Mouse (Mus musculus): Measurements from ENCODE around the gene Zfp638. TPM values are rescaled to one million over a fixed set of nuclear protein-coding genes. Genes with fewer than 3 reads are reported as not detected.

The Zfp638 gene
- polyA plus RNA-seq, 1 experiment from 2014 or later: 95.6 TPM

DNA sequence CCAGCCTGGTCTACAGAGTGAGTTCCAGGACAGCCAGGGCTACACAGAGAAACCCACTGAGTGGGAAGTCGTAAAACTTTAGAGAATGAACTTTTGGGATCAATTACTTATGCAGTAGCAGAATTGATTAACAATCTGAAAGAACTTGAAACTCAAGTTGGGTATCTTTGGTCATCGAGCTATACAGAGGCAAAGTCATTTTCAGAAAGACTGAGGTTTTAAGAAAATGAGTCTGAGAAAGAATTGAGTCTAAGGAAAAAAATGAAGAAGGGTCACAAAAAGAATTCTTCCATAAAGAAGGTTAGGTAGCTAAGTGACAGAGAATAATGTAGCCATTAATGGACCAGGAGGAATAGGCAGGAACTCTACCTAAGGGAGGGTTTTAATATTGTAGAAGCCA is 24.8 kb downstream of the Zfp638 start:
- H3K4me3 ChIP-seq: no peak overlapping the region
- H3K4me1 ChIP-seq: no peaks in the 10 kb centered on the region
- 81% methylated on average over 2 of the region's 2 CpGs for WGBS
- no peaks in the 10 kb centered on the region for H3K36me3 ChIP-seq (ENCODE audit: poor library complexity, severe bottlenecking)
- no peak overlapping the region for H3K4me2 ChIP-seq
- no peak overlapping the region for H3K27ac ChIP-seq
- no peaks in the 10 kb centered on the region for H3K9me3 ChIP-seq (replicated peaks)
- no peak for ATAC-seq
- no peaks in the 10 kb centered on the region for H3K27me3 ChIP-seq
- no peak overlapping the region for H3K9ac ChIP-seq

DNA sequence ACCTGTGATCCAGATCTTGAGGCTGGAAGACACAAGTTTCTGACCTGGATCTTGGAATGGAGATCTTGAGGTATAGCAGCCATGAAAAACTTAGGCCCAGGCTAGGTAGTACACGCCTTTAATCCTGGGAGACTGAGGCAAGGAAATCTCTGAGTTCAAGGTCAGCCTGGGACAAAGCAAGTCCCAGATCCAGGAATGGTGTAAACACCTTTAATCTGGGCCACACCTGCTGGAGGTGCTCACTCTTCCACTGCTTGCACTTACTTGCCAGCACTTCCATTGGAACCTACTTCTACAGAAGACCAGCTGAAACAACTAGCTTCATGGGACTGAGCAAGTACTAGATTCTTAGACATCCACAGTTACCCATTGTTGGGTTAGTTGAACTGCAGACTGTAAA is 26.2 kb downstream of the Zfp638 start:
- no peak for ATAC-seq
- whole genome bisulfite sequencing: 83% methylated on average over 1 of the region's 1 CpGs

DNA sequence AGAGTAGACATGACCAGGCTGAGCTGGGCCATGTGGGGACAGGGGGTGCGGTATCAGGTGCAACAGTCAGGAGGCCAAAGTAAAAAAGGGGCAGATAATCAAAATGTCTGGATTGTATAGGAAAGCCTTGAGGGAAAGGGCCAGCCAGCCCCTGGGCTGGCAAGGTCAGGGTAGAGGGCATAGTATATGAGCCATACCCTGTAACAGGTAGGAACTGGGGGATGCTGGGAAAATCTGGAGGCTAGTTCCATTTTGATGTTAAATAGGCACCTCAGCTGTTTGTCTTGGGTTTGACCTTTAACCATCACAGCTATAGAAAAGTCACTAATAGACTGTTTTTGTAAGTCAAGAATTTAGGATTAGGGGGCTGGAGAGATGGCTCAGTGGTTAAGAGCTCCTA is 26.7 kb downstream of the Zfp638 start:
- ATAC-seq: no peak
- 88% methylated on average over 1 of the region's 1 CpGs for WGBS
- Histone ChIP-seq H3K4me2 (no peak overlapping the region), H3K36me3 (ENCODE audit: poor library complexity, severe bottlenecking) (no peaks in the 10 kb centered on the region), H3K27me3 (no peaks in the 10 kb centered on the region), H3K9me3 (replicated peaks) (no peaks in the 10 kb centered on the region), H3K9ac (no peak overlapping the region), H3K4me1 (no peaks in the 10 kb centered on the region), H3K4me3 (no peak overlapping the region), H3K27ac (no peak overlapping the region)

More for the DNA sequence above, 26.2 kb downstream of the Zfp638 start:
- Histone ChIP-seq H3K4me3 (no peak overlapping the region), H3K27ac (no peak overlapping the region), H3K4me1 (no peaks in the 10 kb centered on the region), H3K4me2 (no peak overlapping the region), H3K9me3 (replicated peaks) (no peaks in the 10 kb centered on the region), H3K27me3 (no peaks in the 10 kb centered on the region), H3K9ac (no peak overlapping the region), H3K36me3 (ENCODE audit: poor library complexity, severe bottlenecking) (no peaks in the 10 kb centered on the region)

DNA sequence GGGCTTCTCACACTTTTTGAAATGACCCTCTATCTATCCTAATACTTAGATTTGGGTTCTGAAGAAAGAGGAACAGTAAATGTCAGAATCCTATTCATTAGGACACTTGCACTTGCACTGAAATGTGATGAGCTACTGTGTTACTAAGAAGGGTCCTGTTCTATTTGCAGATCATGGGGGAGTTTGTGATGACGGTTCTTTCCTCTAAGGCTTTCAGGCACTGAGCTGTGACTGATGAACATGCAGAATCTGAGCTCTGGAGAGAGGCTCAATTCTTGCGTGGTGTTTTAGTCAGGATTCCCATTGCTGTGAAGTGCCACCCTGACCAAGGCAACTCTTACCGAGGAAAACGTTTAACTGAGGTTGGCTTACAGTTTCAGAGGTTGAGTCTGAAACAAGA is 32.2 kb downstream of the Zfp638 start:
- Histone ChIP-seq H3K9me3 (replicated peaks) (no peaks in the 10 kb centered on the region), H3K4me2 (no peak overlapping the region), H3K4me1 (no peaks in the 10 kb centered on the region), H3K27ac (no peak overlapping the region), H3K4me3 (no peak overlapping the region), H3K27me3 (no peaks in the 10 kb centered on the region), H3K9ac (no peak overlapping the region), H3K36me3 (ENCODE audit: poor library complexity, severe bottlenecking) (no peaks in the 10 kb centered on the region)
- ATAC-seq: no peak
- WGBS: 78% methylated on average over 4 of the region's 4 CpGs

DNA sequence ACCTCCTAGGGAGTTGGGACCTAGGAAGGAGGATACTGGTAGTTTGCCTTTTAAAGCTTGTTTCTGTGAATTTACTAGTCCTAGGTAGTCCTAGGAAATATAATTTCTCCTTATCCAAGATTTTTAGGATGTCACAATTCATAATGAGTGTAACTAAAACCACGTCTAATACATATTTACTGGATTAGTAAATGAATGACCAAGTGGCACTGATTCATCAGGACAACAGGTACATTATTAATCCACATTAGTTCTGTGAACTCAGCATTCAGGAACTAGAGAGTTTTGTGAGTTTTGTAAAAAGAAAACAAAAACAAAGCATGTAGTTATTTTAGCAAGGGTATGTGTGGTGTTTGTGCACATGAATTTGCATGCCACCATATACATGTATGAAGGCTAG is 38.4 kb downstream of the Zfp638 start:
- Histone ChIP-seq H3K27me3 (no peaks in the 10 kb centered on the region), H3K9ac (no peak overlapping the region), H3K4me2 (no peak overlapping the region), H3K27ac (no peak overlapping the region), H3K4me3 (no peak overlapping the region), H3K9me3 (replicated peaks) (no peaks in the 10 kb centered on the region), H3K36me3 (ENCODE audit: poor library complexity, severe bottlenecking) (no peaks in the 10 kb centered on the region), H3K4me1 (no peaks in the 10 kb centered on the region)
- 76% methylated on average over 1 of the region's 1 CpGs for WGBS
- ATAC-seq: no peak

DNA sequence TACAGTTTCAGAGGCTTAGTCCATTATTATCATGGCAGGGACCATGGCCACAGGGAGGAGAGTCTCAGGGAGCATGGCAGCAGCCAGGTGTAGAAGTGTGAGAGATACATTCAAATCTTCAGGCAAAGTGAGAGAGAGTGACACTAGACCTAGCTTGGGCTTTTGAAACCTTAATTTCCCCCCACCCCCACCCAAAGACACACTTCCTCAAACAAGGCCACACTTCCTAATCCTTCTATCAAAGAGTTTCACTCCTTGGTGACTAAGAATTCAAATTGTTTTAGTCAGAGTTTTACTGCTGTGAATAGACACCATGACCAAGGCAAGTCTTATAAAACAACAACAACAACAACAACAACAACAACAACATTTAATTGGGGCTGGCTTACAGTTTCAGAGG is 39.8 kb downstream of the Zfp638 start:
- no peaks in the 10 kb centered on the region for H3K4me1 ChIP-seq
- no peak overlapping the region for H3K4me3 ChIP-seq
- no peaks in the 10 kb centered on the region for H3K27me3 ChIP-seq
- H3K36me3 ChIP-seq (ENCODE audit: poor library complexity, severe bottlenecking): no peaks in the 10 kb centered on the region
- no peak overlapping the region for H3K4me2 ChIP-seq
- ATAC-seq: no peak
- no peak overlapping the region for H3K9ac ChIP-seq
- H3K9me3 ChIP-seq (replicated peaks): no peaks in the 10 kb centered on the region
- H3K27ac ChIP-seq: no peak overlapping the region

DNA sequence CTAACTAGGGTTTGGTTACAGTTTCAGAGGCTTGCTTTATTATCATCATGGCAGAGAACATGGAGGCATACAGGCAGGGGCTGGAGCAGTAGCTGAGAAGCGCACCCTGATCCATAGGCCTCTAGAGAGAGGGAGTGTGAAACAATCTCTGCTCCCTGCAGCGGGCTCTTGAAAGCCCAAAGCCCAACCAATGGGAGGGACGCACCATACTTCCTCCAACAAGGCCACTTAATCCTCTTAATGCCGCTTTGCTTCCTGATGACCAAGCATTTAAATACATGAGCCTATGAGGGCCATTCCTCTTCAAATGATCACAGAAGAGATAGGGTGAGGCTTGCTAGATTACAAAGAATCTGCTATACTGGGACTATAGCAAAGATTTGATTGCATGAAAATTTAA is 41.5 kb downstream of the Zfp638 start:
- Histone ChIP-seq H3K9me3 (replicated peaks) (no peaks in the 10 kb centered on the region), H3K36me3 (ENCODE audit: poor library complexity, severe bottlenecking) (no peaks in the 10 kb centered on the region), H3K4me2 (no peak overlapping the region), H3K27ac (no peak overlapping the region), H3K4me1 (no peaks in the 10 kb centered on the region), H3K9ac (no peak overlapping the region), H3K27me3 (no peaks in the 10 kb centered on the region), H3K4me3 (no peak overlapping the region)
- WGBS: 2% methylated on average over 4 of the region's 4 CpGs
- no peak for ATAC-seq

DNA sequence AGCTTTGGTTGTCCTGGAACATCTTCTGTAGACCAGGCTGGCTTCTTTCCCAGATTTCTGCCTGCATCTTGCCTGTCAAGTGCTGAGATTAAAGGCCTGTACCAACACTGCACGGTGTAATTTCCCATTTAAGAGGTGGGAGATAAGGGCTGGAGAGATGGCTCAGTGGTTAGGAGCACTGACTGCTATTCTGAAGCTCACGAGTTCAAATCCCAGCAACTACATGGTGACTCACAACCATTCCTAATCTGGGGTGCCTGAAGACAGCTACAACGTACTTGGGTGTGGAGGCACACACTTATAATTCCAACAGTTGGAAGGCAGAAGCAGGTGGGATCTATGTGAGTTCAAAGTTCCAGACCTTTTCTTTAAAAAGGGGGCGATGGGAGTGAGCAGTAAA is 46.8 kb downstream of the Zfp638 start:
- peak overlapping the region; percentile 98 for H3K4me3 ChIP-seq
- no peaks in the 10 kb centered on the region for H3K27me3 ChIP-seq
- no peaks in the 10 kb centered on the region for H3K9me3 ChIP-seq (replicated peaks)
- no peaks in the 10 kb centered on the region for H3K4me1 ChIP-seq
- ATAC-seq: peak; percentile 46; the same call in 1 of the 2 replicates
- no peak overlapping the region for H3K27ac ChIP-seq
- WGBS: 46% methylated on average over 4 of the region's 4 CpGs
- H3K36me3 ChIP-seq (ENCODE audit: poor library complexity, severe bottlenecking): no peaks in the 10 kb centered on the region
- H3K4me2 ChIP-seq: peak overlapping the region; percentile 30
- no peak overlapping the region for H3K9ac ChIP-seq

DNA sequence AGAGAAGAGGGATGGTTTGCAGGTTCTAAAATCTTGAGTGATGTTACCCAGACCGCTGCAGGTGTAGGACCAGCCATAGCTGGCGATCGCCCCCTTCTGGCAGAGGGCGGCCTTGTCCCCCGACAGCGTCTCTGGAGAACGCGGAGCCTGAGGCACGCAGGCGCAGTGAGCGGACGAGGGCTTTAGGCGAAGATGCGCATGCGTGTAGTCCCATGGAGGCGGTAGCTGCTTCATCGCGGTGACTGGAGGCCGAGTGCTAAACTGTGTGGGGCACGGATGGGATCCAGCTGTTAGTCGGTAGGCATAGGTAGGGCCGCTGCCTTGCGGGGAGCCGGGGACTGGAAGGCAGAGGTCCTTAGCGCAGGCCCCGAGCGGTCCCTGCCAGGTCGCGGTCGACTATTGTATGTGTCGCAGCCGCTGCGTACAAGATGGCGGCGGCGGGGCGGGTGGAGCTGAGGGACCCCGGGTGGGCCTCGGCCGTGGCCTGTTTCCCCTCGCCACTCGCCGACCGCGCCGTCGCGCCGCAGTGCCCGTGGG is 47.3 kb downstream of the Zfp638 start:
- peak overlapping the region; percentile 69 for H3K4me2 ChIP-seq
- peak overlapping the region; percentile 99 for H3K9ac ChIP-seq
- H3K36me3 ChIP-seq (ENCODE audit: poor library complexity, severe bottlenecking): no peaks in the 10 kb centered on the region
- under 1% methylated on average over 41 of the region's 50 CpGs for WGBS
- H3K27me3 ChIP-seq: no peaks in the 10 kb centered on the region
- peak overlapping the region; percentile 98 for H3K4me3 ChIP-seq
- no peaks in the 10 kb centered on the region for H3K9me3 ChIP-seq (replicated peaks)
- H3K4me1 ChIP-seq: no peaks in the 10 kb centered on the region
- peak; percentile 97 for ATAC-seq
- peak overlapping the region; percentile 97 for H3K27ac ChIP-seq

DNA sequence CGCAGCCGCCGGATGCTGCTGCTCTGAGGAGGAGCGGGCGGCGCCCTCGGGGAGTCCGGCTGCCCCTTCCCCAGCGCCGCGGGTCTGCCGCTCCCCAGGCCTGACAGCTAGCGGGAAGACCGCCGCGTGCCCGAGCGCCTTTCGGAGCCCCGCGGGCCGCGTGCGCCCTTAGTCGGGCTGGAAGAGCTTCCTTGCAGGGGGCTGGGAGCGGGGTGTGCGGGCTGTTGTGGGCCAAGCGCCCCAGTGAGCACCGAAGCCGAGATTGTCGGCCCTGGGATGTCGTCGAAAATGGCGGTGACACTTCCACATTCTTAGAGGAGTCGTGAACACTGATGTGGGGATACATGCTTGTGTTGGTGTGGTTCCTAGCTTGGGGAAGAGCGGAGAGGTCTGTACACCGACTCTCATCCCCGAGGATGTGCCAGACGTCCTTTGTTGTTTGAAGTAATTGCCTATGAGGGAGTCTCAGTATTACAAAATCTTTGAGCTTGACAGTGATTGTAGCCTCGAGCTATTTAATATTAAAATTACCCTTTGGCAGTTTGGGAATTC is 47.9 kb downstream of the Zfp638 start:
- H3K27me3 ChIP-seq: no peaks in the 10 kb centered on the region
- H3K9ac ChIP-seq: peak overlapping the region; percentile 99
- peak overlapping the region; percentile 97 for H3K27ac ChIP-seq
- peak overlapping the region; percentile 98 for H3K4me3 ChIP-seq
- ATAC-seq: peak; percentile 77
- H3K4me2 ChIP-seq: peak overlapping the region; percentile 69
- H3K36me3 ChIP-seq (ENCODE audit: poor library complexity, severe bottlenecking): no peaks in the 10 kb centered on the region
- no peaks in the 10 kb centered on the region for H3K4me1 ChIP-seq
- WGBS: under 1% methylated on average over 40 of the region's 40 CpGs
- no peaks in the 10 kb centered on the region for H3K9me3 ChIP-seq (replicated peaks)

DNA sequence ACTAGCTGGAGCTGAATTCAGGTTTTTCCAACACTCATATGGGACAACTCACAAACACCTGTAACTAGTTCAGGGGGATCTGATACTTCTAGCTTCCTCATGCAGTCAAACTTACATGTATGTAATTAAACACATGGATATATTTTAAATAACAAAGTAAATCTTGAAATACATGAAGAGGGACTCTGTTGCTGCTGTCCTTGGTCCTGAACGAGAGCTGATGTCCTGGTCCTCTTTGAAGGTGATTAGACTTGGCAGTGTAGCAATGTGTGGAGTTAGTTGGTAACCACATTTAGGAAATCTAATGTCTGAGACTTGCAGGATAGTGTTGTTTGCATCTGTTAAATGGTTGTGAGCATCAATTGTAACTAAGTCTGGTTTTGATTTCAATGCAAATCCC is 60.5 kb downstream of the Zfp638 start:
- Histone ChIP-seq H3K4me3 (no peak overlapping the region), H3K36me3 (ENCODE audit: poor library complexity, severe bottlenecking) (peaks cover 17% of the 10 kb centered on the region), H3K4me2 (no peak overlapping the region), H3K27ac (no peak overlapping the region), H3K27me3 (no peaks in the 10 kb centered on the region), H3K4me1 (peaks cover 6% of the 10 kb centered on the region; the same call in 1 of the 2 replicates), H3K9ac (no peak overlapping the region), H3K9me3 (replicated peaks) (no peaks in the 10 kb centered on the region)
- 78% methylated on average over 1 of the region's 1 CpGs for WGBS
- no peak for ATAC-seq

DNA sequence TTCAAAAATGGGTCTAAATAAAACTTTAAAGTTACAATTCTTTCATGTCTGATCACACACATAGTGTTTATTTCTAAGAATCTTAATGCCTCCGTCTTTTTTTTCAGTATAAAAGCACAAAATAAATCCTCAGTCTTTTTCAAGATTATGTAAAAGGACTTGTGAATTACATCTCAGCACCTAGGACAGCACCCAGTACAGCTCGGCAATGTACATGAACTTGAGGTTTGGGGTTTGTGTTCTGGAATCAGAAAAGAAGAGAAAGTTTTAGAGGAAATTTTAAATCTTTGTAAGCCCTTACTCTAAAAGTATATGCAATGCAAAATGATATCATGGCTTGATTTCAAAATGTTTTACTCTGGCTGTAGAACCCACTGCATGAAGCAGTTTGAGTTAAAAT is 61.3 kb downstream of the Zfp638 start:
- H3K4me2 ChIP-seq: no peak overlapping the region
- no peak for ATAC-seq
- H3K9ac ChIP-seq: no peak overlapping the region
- peaks cover 12% of the 10 kb centered on the region for H3K4me1 ChIP-seq
- no peak overlapping the region for H3K27ac ChIP-seq
- H3K9me3 ChIP-seq (replicated peaks): no peaks in the 10 kb centered on the region
- WGBS: 85% methylated on average over 2 of the region's 2 CpGs
- H3K27me3 ChIP-seq: no peaks in the 10 kb centered on the region
- no peak overlapping the region for H3K4me3 ChIP-seq
- peaks cover 17% of the 10 kb centered on the region for H3K36me3 ChIP-seq (ENCODE audit: poor library complexity, severe bottlenecking)

DNA sequence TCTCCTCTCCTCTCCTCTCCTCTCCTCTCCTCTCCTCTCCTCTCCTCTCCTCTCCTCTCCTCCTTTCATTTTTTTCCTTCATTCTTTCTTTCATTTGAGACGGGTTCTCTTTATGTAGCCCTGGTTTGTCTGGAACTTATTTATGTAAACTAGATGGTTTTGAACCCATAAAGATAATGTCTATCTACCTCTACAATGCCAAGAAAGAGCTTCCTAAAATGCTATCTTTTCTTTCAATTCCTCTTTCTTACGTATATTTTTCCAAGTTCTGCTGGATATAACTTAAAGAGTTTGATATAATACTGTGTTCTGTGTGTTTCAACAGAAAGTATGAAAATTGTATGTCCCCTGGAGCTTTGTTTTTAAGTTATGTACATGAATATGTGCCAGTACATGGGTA is 72.6 kb downstream of the Zfp638 start:
- Histone ChIP-seq H3K27me3 (no peaks in the 10 kb centered on the region), H3K4me3 (no peak overlapping the region), H3K9me3 (replicated peaks) (no peaks in the 10 kb centered on the region), H3K9ac (no peak overlapping the region), H3K4me1 (no peaks in the 10 kb centered on the region), H3K27ac (no peak overlapping the region), H3K36me3 (ENCODE audit: poor library complexity, severe bottlenecking) (peaks cover 46% of the 10 kb centered on the region), H3K4me2 (no peak overlapping the region)
- no peak for ATAC-seq
- WGBS: 97% methylated on average over 2 of the region's 2 CpGs

Data from forebrain, embryonic 13.5 days (tissue).